Mouse (Mus musculus) spleen, adult 2 months (tissue): ENCODE measurements around the gene 1700067K01Rik. TPM values are rescaled to one million over a fixed set of nuclear protein-coding genes. Genes with fewer than 3 reads are reported as not detected.
"Not testable (repeated sequence)": the region's sequence is repeated elsewhere in the genome, so short reads cannot be mapped to it uniquely, and the experiment has no call there.

Source experiments
- DNase-seq, 2 experiments: peaks; one replicate each; pipeline versions ENCODE4 v3.0.0 to v3.0.0-alpha.2; 2012 to 2021; ENCODE audit warnings: low spot score in 2 of 2, low read depth in 1 of 2
- H3K27ac ChIP-seq: fragments of 200-500 bp; 2 replicates; pipeline ENCODE4 v1.5.1; 2012; ENCODE audit warnings: low read length, inconsistent platforms; ENCODE audit not compliant: insufficient read depth
- H3K27me3 ChIP-seq: fragments of 200-500 bp; 2 replicates; pipeline ENCODE4 v1.6.1; 2012; ENCODE audit warnings: mild to moderate bottlenecking, moderate library complexity, low read length, inconsistent platforms; ENCODE audit not compliant: control insufficient read depth, insufficient read depth
- H3K36me3 ChIP-seq: fragments of 200-500 bp; 2 replicates; pipeline ENCODE4 v1.6.1; 2012; ENCODE audit warnings: mild to moderate bottlenecking, low read length, inconsistent platforms; ENCODE audit not compliant: control insufficient read depth, insufficient read depth
- H3K4me1 ChIP-seq: fragments of 200-500 bp; 2 replicates; pipeline ENCODE4 v1.6.1; 2011; ENCODE audit warnings: inconsistent platforms; ENCODE audit not compliant: control insufficient read depth, insufficient read depth, insufficient read length
- H3K4me3 ChIP-seq: fragments of 200-500 bp; 2 replicates; pipeline ENCODE4 v1.5.1; 2011; ENCODE audit warnings: mild to moderate bottlenecking, inconsistent platforms; ENCODE audit not compliant: insufficient read depth, insufficient read length; ENCODE audit errors: extremely low read depth
- CTCF ChIP-seq: fragments of 200-500 bp; IDR thresholded peaks from 2 replicates; pipeline ENCODE4 v1.5.1; 2011; ENCODE audit warnings: mild to moderate bottlenecking, inconsistent platforms; ENCODE audit not compliant: insufficient read depth, insufficient read length, insufficient replicate concordance; ENCODE audit errors: extremely low read depth
- POLR2A ChIP-seq: fragments of 200-500 bp; IDR thresholded peaks from 2 replicates; pipeline ENCODE4 v1.6.1; 2011; ENCODE audit warnings: low read depth, low read length, inconsistent platforms
- WGBS: fragments of 180-500 bp; shearing (Covaris S2); methylation state at CpG from one replicate; pipeline ENCODE4 v1.1.7; 2018; 5-methylcytosine and 5-hydroxymethylcytosine counted together
- polyA plus RNA-seq: library from polyadenylated mRNA; depleted of rRNA; stranded (reverse); fragments of >200 nt; gene quantifications from 2 replicates; pipeline ENCODE4 v1.2.3, GENCODE M21; 2012

1700067K01Rik gene
- polyA plus RNA-seq, 1 experiment: 0.46 TPM

- WGBS: 82% methylated on average over 12 of the region's 12 CpGs
- peaks cover 11% of the 10 kb centered on the region for H3K4me1 ChIP-seq
- no peak for DNase-seq
- H3K36me3 ChIP-seq: peaks cover 2% of the 10 kb centered on the region; the same call in 1 of the 2 replicates
- H3K27ac ChIP-seq: no peak overlapping the region
- TF ChIP-seq POLR2A (no peak), CTCF (no peak)
- H3K27me3 ChIP-seq: no peaks in the 10 kb centered on the region
- H3K4me3 ChIP-seq: no peak overlapping the region
These were observed 1.8 kb downstream of the 1700067K01Rik start for GRCm38 (mm10) chr8:84002957-84003611.

- H3K4me1 ChIP-seq: peaks cover 10% of the 10 kb centered on the region
- peaks cover 2% of the 10 kb centered on the region; the same call in 1 of the 2 replicates for H3K36me3 ChIP-seq
- TF ChIP-seq CTCF: no peak
- DNase-seq: no peak
- H3K4me3 ChIP-seq: no peak overlapping the region
- H3K27ac ChIP-seq: no peak overlapping the region
- no peaks in the 10 kb centered on the region for H3K27me3 ChIP-seq
- 72% methylated on average over 6 of the region's 6 CpGs for WGBS
These were observed 2.4 kb downstream of the 1700067K01Rik start for GRCm38 (mm10) chr8:84003612-84004246.

DNA sequence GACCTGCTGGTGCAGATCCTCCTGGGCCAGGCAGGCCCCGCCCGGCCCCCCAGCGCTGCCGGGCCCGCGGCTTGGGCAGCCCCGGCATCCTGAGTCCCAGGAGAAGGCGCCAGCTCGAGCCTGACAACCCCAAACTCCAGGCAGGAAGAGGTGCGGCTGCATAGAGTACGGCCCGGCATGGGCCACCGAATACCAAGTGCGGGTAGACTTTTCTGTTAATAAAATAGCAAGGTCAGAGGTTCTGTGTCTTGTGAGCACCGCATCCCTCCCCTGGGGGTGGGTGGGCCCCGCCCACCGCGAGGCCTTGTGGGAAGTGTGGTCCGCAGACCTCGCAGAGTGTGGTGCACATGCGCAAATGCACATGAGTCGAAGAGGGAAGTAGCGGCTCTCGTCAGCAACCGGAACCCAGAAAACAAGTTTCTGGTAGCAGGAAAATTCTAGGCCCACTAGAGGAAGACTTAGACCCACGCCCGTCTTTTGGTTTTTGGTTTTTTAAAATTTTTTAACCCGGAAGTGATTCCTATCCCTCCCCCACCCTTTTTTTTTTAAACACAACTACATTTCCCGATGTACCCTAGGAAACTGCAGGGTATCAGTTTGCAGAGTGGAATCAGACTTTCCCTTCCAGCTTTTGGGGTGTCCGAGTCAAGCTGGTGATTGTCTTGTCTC is 3.4 kb downstream of the 1700067K01Rik start:
- Histone ChIP-seq H3K27me3 (no peaks in the 10 kb centered on the region), H3K4me3 (peak overlapping the region; percentile 57), H3K27ac (peak overlapping the region; percentile 88), H3K36me3 (no peaks in the 10 kb centered on the region), H3K4me1 (peaks cover 7% of the 10 kb centered on the region)
- WGBS: 2% methylated on average over 30 of the region's 30 CpGs
- peak; percentile 96 to 97 for DNase-seq
- no peak for TF ChIP-seq POLR2A
- no peak for TF ChIP-seq CTCF

- not testable (repeated sequence) for H3K36me3 ChIP-seq, DNase-seq, H3K27ac ChIP-seq, H3K4me1 ChIP-seq, H3K4me3 ChIP-seq, H3K27me3 ChIP-seq
- 93% methylated on average over 7 of the region's 7 CpGs for WGBS
These were observed 4.2 kb downstream of the 1700067K01Rik start for GRCm38 (mm10) chr8:84005502-84005901.

GRCm38 (mm10) chr8:84008362-84008761 is 7.1 kb downstream of the 1700067K01Rik start:
- Histone ChIP-seq H3K4me1 (peaks cover 24% of the 10 kb centered on the region), H3K36me3 (no peaks in the 10 kb centered on the region), H3K27ac (no peak overlapping the region), H3K4me3 (no peak overlapping the region), H3K27me3 (peaks cover 19% of the 10 kb centered on the region)
- no peak for DNase-seq
- 77% methylated on average over 7 of the region's 7 CpGs for WGBS
- TF ChIP-seq POLR2A (no peak), CTCF (no peak)

DNA sequence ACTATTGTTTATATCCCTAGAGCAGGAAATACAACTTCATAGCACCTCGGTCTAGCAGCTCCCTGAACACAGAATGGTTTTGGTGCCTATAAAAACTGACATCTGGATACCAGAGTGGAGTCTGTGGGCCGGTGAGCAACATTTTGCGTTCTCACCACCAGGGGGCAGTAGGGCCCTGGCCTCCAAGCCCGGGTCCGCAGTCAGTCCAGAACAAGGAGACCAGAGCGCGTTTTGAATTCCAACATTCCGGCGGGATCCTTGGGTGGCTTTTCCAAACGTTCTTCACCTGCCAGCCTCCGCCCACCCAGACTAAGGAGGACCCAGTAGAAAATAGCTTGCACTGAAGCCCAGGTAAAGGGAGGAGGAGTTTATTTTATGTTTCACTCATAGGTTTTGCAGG is 8.6 kb downstream of the 1700067K01Rik start:
- Histone ChIP-seq H3K27me3 (peaks cover 21% of the 10 kb centered on the region), H3K4me1 (peaks cover 21% of the 10 kb centered on the region), H3K27ac (no peak overlapping the region), H3K36me3 (no peaks in the 10 kb centered on the region), H3K4me3 (no peak overlapping the region)
- peak; percentile 88 for TF ChIP-seq CTCF
- no peak for TF ChIP-seq POLR2A
- 2% methylated on average over 11 of the region's 11 CpGs for WGBS
- DNase-seq: peak in 1 of 2 experiments; percentile 77
